Mouse (Mus musculus): ENCODE data around the gene Optn.

Gene Optn

GRCm38 (mm10) chr2:4985000-4985399, 78.9 kb downstream of the Optn start:
- DNase-seq (ENCODE audit: low spot score), result no peak

- no peak for DNase-seq (ENCODE audit: low spot score)
Measured at GRCm38 (mm10) chr2:4983987-4984386, 79.9 kb downstream of the Optn start.

- DNase-seq (ENCODE audit: low spot score), result peak; percentile 34
Measured at GRCm38 (mm10) chr2:4978091-4978490, 85.8 kb downstream of the Optn start.

GRCm38 (mm10) chr2:4975807-4976206, 88.0 kb downstream of the Optn start, which contains the start of gene Ucma:
TSS of gene Ucma (plus strand) at chr2:4976122.
- DNase-seq (ENCODE audit: low spot score), result no peak
